Mouse (Mus musculus): Measurements from ENCODE around the gene Gorasp1.

Gene Gorasp1

DNA sequence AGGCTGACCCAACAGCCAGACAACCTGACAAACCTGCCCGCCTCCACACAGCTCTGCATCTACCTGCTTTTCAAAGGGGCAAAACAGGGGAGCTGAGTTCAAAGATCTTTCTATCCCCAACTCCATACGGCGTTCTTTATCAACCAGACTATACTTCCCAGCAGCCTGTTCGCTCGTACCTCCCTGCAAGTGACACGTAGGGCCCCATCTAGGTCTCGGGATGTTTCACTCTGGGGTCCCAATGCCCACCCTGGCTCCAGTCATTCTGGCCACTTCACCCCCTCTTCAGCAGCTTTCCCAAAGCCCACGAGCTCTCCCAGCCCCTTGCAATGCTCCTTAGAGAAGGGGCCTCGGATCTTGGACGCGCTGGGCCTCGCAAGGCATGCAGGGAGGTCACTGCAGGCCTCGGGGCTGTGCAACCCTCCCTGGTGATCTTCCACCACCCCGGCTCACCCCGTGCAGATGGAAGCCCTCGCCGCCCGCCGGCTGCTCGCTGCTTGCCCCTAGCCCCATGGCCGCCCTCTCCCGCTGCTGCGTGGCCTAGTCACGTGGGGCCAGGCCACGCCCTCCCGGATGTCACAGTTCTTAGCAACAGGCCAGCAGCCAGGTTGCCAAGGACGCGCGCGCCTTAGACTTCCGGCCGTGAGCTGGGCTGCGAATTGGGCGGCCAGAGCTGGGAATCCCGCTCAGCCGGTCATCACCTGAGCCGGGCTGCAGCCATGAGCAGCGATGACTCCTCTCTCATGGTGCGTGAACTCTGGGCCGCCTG lies at the start of gene Gorasp1, which contains the start of gene Ttc21a:
Gorasp1 (minus strand) TSS at position 561 of the 769 bp plus-strand sequence.
Ttc21a (plus strand) TSS at position 602 of the 769 bp plus-strand sequence.
- peak; percentile 92 for DNase-seq (ENCODE audit: low spot score)

DNA sequence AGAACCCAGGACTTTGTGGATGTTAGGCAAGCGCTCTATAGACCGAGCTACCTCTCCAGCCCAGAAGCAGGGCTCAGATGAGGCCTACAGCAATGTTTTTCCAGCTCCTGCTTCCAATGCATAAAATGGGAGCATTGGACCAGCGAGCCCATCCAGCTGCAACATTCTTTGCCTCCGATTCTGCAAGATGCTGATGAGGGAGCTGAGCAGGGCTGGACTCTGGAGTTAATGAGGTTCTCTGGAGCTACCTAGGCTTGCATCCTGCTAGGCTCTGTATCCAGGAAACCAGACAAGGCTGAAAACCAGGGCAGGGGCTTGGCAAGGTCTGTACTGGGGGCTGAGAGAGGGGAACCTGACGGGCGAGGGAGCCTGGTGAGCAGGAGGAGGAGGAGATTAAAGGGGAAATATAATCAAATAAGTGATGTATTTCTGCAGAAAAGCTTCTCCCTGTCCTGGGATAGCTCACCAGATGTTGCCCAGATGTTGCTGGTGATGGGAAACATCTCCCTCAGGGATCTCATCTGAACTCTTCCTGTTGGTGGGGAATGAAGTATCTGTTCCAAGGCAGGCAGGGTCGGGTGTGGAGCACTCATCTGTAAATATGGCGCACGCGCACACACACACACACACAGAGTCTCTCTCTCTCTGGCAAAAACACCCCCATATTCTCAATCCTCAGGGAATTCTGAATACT lies 48.7 kb upstream of the Gorasp1 start:
- DNase-seq (ENCODE audit: low spot score) = no peak

DNA sequence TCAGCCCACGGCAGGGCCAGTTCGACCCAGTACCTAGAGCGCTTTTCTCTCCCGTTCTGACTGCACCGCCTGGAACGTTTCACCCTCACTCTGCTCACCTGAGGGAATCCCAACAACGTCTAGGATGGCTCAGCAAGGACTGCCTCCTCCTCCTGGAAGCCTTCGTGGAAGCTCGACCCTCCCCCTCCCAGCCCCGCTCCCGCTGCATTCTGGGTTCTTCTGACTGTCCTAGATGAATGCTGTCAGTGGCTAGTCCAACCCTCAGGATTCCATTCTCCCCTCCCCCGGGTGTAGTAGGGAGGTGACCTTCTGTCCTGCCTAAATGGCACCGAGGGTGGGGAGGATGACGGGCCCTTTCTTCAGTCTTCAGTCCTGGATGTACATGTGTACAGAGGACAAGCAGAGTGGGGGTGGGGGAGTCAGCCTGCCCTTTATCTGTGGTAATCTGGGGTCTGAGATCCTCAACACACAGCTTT lies 47.2 kb upstream of the Gorasp1 start, which contains the start of gene Csrnp1:
Csrnp1 (minus strand) TSS at position 123 of the 476 bp plus-strand sequence.
- peak; percentile 93 for DNase-seq (ENCODE audit: low spot score)

DNA sequence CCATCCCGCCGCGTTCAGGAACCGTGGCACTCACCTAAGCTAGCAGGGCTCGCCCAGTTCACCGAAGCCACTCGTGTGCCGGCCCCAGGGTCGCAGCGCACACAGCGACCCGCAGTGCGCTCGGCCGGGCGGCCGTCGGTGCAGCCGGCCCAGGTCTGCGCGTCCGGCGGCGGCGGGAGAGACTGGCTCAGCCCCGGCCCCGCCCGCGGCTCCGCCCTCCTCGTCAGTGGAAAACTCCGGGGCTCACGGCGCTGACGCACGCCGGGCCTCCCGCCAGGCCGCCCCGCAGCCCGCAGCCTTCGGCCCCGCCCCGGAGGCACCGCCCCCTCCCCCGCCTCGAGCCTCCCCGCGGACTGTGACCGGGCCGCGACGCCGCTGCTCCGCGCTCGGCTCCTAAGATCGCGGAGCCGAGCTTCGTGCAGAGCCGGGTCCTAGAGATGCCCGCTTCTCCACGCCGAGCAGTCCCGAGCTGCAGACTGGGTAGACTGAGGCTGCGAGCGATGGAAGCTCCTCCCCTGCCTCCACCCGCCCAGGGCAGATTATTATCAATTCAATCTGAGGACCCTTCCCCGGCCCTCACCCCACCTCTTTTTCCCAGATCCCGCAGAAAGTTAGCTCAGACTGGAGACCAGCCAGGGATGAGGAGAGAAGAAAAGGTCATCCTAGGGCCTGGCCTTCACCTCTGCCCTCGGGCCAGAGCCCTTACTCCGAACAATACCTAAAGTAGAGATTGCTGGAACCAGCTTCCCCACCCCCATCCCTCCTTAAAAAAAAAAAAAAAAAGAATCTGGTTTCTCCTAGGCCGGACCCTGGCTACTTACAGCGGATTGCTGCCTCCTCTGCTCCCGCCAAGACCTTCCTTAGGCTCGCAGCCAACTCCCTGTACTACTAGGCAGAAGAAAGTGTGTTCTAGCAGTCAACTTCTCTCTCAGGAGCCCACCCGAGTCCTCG lies 46.5 kb upstream of the Gorasp1 start:
- DNase-seq (ENCODE audit: low spot score) = peak; percentile 90

DNA sequence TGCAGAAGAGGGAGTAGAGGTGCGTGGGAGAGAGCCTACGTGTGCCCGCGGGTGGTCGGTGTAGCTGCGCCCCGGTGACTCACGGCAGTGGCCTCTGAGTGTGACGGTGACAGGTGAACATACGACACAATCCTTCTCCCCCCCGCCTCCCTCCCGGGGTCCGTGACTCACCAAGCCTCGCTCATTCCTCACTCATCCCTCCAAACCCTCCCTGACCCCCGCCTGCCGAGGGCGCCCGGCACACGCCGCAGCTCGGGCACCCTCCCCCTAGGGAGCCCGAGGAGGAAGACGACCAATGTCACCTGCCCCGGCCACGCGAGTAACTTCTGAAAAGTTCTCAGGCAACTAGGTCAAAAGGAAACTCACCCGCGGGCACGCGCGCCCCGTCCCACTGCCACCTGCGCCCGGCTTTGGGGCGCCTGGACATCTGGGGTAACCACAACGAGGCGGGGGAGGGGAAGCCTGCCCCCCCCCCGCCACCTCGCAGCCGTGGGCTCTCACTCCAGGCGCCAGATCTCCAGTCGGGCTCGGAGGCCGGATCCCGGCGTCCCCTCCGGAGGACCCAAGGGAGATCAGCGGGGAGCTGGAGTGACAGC lies 45.7 kb upstream of the Gorasp1 start:
- peak; percentile 47 for DNase-seq (ENCODE audit: low spot score)

DNA sequence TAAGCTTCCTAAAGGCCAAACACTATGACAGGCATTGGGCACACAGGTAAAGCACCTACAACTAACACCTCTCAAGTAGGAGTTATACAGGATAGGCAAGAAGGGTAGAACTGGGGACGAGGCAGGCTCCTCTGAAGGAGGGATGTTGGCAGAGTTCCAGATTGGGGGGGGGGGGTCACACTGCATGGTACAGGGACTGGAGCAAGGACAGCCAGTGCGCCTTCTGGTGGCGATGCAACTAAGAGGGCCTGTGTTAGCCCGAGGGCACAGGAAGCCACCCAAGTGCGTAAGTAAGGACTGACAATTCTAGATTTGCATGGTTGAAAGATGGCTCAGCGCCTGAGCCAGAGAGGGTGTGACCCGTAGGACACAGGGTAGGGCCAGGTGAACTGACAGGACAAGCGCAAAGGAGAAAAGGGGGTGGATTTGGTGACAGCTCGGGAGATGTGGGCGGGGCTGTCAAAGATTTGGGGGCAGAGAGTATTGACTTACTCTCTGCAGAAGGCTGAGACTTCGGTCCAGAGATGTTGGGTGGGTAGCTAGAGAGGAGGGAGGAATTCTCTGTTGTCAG lies 45.0 kb upstream of the Gorasp1 start:
- peak; percentile 58 for DNase-seq (ENCODE audit: low spot score)

DNA sequence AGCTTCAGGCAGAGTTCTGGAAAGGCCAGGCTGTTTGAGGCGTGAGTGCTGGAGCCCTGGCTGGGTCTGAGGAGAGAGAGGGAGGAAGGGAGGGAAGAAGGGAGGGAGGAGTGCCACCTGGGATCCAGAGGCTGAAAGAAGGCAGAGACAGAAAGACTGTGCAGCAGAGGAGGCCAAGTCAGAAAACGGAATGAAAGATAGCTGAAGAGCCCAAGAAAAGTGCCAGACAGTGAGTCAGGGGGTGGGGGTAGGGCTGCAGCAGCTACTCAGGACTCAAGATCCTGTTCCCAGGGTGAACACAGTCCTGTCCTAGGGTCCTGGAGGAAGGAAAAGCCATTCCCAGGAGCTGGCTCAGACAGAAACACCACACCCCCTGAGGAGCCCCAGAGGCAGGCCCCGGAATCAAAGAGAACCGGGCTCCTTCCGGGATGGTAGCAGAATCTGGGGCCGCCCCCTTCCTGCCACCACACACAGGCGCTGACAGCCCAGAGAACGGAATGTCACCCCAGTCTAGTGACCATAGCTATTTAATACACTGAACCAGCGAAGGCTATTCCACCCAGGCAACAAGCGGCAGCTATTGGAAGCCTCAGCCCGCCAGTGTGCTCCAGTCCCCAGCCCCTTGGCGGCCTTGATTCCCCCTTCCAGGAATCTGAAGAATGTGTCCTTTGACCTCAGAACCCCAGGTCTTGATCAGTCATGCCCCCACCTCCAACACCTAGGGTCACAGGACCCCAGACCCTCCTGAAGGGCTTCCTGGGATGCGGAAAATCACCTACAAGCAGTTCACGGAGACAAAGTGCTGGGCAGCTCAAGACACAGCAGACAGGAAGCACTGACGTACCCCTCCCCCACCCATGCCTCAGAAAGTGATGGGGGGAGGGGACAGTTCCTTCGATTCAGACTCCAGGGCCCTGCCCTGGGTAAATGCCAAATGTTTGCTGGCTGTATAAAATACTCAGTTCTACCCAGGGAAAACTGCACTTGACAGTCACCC lies 44.1 kb upstream of the Gorasp1 start:
- DNase-seq (ENCODE audit: low spot score) = peak; percentile 84

DNA sequence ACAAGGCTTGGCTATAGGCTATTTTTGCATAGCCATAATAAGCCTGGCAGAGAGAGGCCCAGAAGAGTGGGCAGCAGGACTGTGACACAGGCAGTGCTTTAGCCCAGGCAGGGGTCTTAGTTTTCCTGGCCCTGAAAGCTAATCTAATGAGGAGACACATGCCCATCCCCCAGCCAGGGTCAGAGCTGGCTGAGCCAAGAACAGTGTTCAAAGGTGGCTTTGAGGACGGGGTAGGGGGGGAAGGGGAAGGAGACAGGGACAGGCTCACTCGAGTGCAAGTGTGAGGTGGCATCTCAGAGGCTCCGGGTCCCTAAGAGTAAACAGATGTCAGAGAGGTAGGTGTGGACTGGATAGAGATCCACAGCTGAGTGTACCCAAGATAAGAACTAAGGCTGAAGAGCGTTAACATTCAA lies 43.4 kb upstream of the Gorasp1 start:
- peak; percentile 83 for DNase-seq (ENCODE audit: low spot score)

DNA sequence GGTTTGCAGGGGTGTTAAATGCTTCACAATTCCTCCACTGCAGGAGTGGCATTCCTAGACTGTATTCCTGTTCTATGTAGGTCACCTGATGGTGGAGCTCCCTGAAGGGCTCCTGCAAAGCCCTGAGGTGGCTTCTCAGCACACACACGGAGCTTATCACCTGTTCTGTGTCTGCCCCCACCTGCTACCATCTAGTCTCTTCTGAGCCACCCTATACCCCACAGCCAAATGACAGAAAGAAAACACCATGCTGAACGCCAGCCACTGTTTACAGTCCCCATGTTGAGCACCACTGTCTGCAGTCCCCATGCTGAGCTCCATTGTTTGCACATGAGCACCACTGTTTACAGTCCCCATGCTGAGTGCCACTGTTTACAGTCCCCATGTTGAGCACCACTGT lies 42.4 kb upstream of the Gorasp1 start:
- DNase-seq (ENCODE audit: low spot score) = peak; percentile 43

DNA sequence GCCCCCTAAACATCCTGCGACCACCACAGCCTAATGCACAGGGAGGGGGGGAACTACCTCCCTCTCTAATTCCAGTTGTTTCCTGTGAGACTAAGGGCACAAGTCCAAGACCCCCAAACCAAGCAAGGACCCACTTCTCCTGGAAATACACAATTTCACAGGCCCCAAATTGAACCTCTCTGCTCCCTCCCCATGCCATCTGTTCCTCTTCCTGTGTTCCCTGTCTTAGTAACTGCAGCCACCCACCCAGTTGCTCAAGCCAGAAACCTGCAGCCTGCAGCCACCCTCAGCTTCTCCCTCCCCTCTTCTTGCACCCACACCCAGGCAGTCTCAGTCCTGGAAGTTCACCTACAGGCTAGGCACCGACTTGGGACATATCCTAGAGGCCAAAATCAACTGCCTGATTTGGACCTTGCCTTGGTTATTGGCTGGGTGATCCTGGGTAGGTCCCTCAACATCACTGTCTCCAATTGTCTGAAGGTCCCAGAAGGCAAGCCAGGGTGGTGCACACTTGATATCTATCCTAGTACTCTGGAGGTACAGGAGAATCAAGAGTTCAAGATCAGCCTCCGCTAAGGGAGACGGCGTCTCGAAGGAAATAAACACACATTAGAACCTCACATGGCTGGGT lies 41.6 kb upstream of the Gorasp1 start:
- DNase-seq (ENCODE audit: low spot score) = no peak

DNA sequence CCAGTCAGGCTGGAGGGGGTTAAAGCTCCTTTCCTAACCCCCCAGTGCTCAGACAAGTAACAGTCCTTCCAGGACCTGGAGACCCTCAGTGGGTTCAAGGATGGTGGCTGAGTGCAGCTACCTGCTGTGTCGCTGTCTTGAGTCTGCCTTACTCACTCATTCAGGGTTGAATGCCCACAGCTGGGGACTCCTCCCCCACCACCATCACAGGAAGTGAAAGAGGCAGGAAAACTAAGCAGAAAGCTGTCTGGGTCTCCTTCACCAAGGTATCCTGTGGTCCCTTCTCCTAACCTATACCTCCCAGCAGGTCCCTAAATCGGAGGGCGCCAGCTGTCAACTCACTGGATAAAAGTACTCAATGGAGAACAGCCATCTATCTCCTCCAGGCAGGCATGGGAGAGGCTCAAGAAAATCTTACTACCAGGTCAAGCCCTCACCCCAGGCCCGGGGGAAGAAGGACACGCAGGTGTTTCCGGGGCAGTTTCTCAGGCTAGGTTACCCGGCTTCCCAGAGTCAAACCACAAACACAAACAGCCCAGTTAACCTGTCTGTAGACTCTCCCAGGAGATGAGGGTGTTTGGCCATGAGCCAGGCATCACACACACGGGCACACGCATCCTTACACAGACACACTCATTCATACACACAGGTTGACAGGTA lies 40.9 kb upstream of the Gorasp1 start:
- DNase-seq (ENCODE audit: low spot score) = no peak

DNA sequence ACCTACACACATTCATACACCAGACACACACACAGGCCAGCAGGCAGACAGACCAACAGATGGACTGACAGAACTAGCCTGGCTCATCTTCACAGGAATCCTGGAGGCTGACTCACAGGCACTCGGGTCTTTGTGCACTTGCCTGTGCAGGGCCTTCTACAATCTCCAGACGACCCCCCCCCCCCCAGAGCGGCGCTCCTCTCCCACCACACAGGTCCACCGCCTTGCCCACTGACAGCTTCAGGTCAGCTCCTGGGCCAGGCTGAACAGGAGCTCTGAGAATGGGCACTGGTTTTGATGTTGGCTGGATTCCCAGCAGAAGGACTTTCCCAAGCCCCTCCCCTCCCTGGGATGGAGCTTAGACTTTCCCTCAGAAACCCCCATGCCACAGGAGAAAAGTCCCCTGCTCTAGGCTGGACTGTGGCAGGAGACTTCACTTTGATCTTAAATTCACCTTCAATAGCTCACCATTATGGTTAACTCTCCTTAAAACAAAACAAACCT lies 40.2 kb upstream of the Gorasp1 start:
- DNase-seq (ENCODE audit: low spot score) = no peak

DNA sequence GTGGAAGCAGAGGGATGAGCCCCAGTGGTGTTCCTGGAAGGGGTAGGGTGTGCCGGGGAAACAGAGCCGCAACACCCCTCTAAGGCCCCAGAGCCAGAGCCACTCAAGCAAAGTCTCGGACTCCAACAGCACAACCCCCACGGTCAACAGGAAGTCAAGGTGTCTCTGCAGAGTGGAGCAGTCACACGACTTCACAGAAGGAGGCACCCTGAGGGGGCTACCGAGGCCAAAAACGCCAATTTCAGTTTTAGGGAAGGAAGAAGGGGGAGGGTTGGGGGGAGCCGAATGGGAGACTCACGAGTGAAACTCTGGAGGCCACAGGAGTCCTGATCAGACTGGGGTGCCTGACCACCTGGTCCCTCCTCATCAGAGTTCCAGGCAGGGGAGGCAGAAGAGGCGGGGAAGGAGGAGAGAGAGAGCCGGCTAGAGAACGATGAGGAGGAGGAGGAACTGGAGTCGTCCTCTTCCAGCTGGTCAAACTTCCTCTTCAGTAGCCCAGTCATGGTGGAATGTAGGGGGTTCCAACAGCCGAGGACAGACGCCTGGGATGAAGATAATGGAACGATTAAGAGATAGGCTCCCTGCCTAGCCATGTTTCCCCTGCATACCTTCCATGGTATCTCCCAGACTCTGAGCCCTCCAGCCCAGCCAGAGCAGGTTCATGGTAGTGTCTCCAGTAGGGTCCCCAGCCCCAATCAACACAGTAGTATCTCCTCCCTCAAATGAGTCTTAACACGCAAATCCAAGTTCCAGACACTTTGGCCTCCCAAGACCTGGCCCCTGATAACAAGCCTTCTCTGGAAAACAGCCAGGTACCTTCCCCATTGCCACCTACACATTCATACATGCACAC lies 39.6 kb upstream of the Gorasp1 start:
- DNase-seq (ENCODE audit: low spot score) = no peak

DNA sequence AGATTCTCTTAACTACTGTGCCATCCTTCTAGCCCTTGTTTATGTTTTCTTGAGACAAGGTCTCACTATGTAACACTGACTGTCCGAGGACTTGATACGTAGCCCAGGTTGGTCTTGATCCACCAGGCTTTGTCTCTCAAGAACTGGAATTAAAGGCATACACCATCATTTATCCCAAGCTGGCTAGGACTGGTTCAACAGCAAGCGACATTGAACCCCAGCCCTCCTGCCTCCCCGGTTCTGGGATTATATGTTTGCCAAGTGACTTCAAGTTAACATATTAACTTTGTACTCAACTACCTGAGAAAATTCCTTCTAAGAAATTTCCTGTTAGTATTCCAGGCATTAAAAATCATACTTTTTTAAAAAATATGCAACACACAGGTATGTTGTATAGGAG lies 37.9 kb upstream of the Gorasp1 start:
- DNase-seq (ENCODE audit: low spot score) = no peak

DNA sequence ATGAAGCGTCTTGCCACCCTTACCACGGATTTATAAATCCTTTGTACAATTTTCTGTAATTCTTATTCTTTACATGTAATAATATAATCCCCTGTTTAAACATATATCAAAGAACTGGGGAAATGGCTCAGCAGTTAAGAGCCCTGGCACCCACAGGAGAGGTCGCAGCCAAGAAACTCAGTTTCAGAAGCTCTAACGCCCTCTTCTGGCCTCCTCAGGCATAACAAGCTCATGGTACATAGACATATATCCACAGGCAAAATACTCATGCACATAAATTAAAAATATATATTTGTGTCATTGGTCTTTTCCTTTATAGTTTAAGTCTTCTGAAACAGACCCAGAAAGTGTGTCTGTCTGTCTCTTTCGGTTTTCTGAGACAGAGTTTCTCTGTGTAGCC lies 37.2 kb upstream of the Gorasp1 start:
- DNase-seq (ENCODE audit: low spot score) = no peak

DNA sequence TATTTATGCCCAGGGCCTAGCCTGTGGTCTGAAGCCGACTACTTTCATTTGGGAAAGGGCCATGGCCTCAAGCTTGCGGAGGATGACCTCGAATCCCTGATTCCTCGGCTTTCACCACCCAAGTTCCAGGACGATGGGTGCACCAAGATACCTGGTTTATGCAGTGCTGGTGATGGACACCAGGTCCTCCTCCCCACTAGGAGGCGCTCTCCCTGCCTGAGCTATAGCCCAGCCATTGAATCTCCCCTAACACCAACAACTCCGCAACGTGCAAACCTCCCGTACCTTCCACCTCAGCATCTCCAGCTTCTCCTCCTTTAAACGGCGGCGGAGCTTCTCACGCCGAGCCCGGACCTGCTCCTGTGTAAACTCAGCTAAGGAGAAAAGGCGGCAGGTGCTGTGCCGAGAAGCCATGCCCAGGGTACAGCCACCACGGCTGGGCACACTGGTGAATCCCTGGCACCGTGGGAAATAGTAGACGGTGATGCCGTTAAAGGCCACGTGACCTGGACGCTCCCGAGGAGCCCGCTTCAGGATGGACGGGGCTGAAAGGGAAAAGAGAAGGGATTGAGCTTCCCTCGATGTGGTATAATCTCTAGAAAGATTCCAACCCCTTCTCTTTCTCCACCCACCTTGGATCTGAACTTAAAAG lies 36.6 kb upstream of the Gorasp1 start:
- DNase-seq (ENCODE audit: low spot score) = no peak

DNA sequence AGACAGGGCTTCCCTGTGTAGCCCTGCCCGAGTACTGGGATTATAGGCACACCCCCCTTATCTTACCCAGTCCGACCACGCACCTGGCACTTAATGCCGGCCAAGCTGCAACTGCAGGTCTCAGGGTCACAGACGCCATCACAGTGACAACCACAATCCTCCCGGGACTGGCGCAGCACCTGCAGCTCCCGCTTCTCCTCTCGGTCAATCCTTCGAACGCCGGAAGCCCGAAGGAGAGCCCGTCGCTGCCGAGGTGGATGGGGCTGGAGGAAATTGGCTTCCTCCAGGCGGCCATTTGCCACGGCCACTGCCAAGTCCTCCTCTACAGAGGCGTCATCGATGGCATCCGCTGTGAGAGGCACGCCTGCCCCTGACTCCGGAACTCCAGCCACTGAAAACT lies 35.9 kb upstream of the Gorasp1 start:
- no peak for DNase-seq (ENCODE audit: low spot score)
